Mouse (Mus musculus) heart, adult 2 months (tissue): ENCODE data around the gene Farsa.

Experiments
- CTCF ChIP-seq: fragments of 200-600 bp; IDR thresholded peaks from 2 replicates; pipeline ENCODE4 v1.8.1; 2022; ENCODE audit warnings: antibody characterized with exemption, mild to moderate bottlenecking, moderate library complexity
- EP300 ChIP-seq: fragments of 200-500 bp; IDR thresholded peaks from 2 replicates; pipeline ENCODE4 v1.6.1; 2011; ENCODE audit warnings: low read depth, low read length, control low read depth; ENCODE audit not compliant: insufficient read depth
- POLR2A ChIP-seq: fragments of 200-500 bp; IDR thresholded peaks from 2 replicates; pipeline ENCODE4 v1.6.1; 2011; ENCODE audit warnings: mild to moderate bottlenecking, low read depth, low read length, control low read depth; ENCODE audit not compliant: insufficient read depth

- TF ChIP-seq CTCF = no peak
- TF ChIP-seq EP300 = no peak
- TF ChIP-seq POLR2A = no peak
Measured at GRCm38 (mm10) chr8:84878915-84879314, 22.1 kb downstream of the Farsa start.
